Mouse (Mus musculus) olfactory bulb, adult 2 months (tissue): ENCODE measurements around the gene Efnb3.

Source experiments
- CTCF ChIP-seq: fragments of 200-500 bp; IDR thresholded peaks from 2 replicates; pipeline ENCODE4 v1.5.1; 2012; ENCODE audit warnings: low read depth, mild to moderate bottlenecking, low read length, moderate library complexity; ENCODE audit not compliant: insufficient read depth
- POLR2A ChIP-seq: fragments of 200-500 bp; IDR thresholded peaks from 2 replicates; pipeline ENCODE4 v1.6.1; 2012; ENCODE audit warnings: mild to moderate bottlenecking, low read depth, low read length, moderate library complexity; ENCODE audit not compliant: insufficient read depth

- TF ChIP-seq CTCF (no peak), POLR2A (no peak)
These were observed 16.4 kb downstream of the Efnb3 start for GRCm38 (mm10) chr11:69543598-69543997.
